Mouse (Mus musculus) megakaryocyte, embryonic 14.5 days (primary cell): ENCODE results near the gene Olfr491. TPM values are rescaled to one million over a fixed set of nuclear protein-coding genes. Genes with fewer than 3 reads are reported as not detected.

Experiments used
- H3K27me3 ChIP-seq: replicated peaks from 2 replicates; pipeline ENCODE3; 2012; ENCODE audit warnings: inconsistent platforms
- H3K36me3 ChIP-seq: replicated peaks from 2 replicates; pipeline ENCODE3; 2012; ENCODE audit warnings: low read length, inconsistent platforms, mixed read lengths
- H3K4me1 ChIP-seq: 2 replicates; pipeline ENCODE4 v1.6.1; 2012; ENCODE audit warnings: inconsistent platforms
- H3K4me3 ChIP-seq: replicated peaks from 2 replicates; pipeline ENCODE3; 2012; ENCODE audit warnings: moderate library complexity, mild to moderate bottlenecking, inconsistent platforms
- H3K9me3 ChIP-seq: 2 replicates; pipeline ENCODE4 v1.6.1; 2012; ENCODE audit warnings: inconsistent platforms
- FLI1 ChIP-seq: IDR thresholded peaks from 2 replicates; pipeline ENCODE4 v1.6.1; 2012; ENCODE audit warnings: low read length, inconsistent platforms, mixed read lengths
- GATA1 ChIP-seq: IDR thresholded peaks from 3 replicates; pipeline ENCODE4 v1.6.1; 2012; ENCODE audit warnings: mixed read lengths, low read length, inconsistent platforms, borderline replicate concordance
- polyA plus RNA-seq: library from polyadenylated mRNA; stranded (reverse); fragments of >175 nt; gene quantifications from 2 replicates; pipeline ENCODE4 v1.2.3, GENCODE M21; 2012; ENCODE audit warnings: low replicate concordance; ENCODE audit not compliant: insufficient read depth

Gene Olfr491
- not detected in 2 replicates for polyA plus RNA-seq

- Histone ChIP-seq H3K36me3 (no peaks in the 10 kb centered on the region), H3K4me1 (no peaks in the 10 kb centered on the region), H3K27me3 (no peaks in the 10 kb centered on the region), H3K4me3 (no peak within 1 kb of the TSS), H3K9me3 (0 out of 2 replicates have a peak, but pooled peaks cover 4% of the 10 kb centered on the region)
- no peak for TF ChIP-seq GATA1
- TF ChIP-seq FLI1 = no peak
These were observed at the start of gene Olfr491 for GRCm38 (mm10) chr7:108313151-108313550. TSS of gene Olfr491 (plus strand) at chr7:108313451.

GRCm38 (mm10) chr7:108288834-108289233 lies 24.4 kb upstream of the Olfr491 start, which contains the start of gene Olfr490:
TSS of gene Olfr490 (minus strand) at chr7:108288934.
- H3K4me3 ChIP-seq = no peak within 1 kb of the TSS
- H3K4me1 ChIP-seq = no peaks in the 10 kb centered on the region
- peaks cover 3% of the 10 kb centered on the region; the same call in 1 of the 2 replicates for H3K9me3 ChIP-seq
- TF ChIP-seq FLI1 (no peak), GATA1 (no peak)
- H3K36me3 ChIP-seq = no peaks in the 10 kb centered on the region
- no peaks in the 10 kb centered on the region for H3K27me3 ChIP-seq

DNA sequence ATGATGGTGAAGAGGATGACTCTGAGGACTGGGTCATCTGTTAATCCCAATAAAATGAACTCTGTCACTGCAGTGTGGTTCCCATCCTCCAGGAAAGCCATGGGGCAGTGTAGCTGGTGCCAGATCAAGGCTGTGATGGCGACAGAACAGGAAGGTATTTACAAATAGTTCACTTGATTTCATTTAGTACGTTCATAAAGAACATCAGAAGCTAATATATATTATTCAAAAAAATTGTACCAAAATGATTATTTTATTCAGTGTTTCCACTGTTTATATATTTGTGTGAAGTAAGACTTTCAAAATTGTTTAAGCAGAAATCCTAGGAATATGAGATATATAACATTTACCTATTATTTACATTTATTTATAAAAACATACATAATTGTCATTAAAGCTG lies 10.3 kb downstream of the Olfr491 start, which contains the start of gene Olfr492:
Olfr492 (minus strand) TSS at position 101 of the 400 bp plus-strand sequence.
- TF ChIP-seq GATA1 (no peak), FLI1 (no peak)
- Histone ChIP-seq H3K27me3 (no peaks in the 10 kb centered on the region), H3K9me3 (no peaks in the 10 kb centered on the region), H3K4me3 (no peak within 1 kb of the TSS), H3K36me3 (no peaks in the 10 kb centered on the region), H3K4me1 (no peaks in the 10 kb centered on the region)

DNA sequence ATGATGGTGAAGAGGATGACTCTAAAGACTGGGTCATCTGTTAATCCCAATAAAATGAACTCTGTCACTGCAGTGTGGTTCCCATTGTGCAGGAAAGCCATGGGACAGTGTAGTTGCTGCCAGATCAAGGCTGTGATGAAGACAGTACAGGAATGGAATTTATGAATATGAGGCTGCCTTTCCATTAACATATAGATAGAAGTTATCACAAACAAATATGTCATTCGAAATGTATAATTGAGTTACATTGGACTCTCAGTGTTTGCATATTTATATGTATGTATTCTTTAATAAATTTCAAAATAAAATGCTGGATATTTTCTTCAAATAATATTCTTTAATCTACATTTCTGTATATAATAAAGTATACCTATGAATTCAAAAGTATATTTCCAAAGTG lies 33.6 kb downstream of the Olfr491 start, which contains the start of gene Olfr493:
Olfr493 (minus strand) TSS at position 101 of the 400 bp plus-strand sequence.
- Histone ChIP-seq H3K4me3 (no peak within 1 kb of the TSS), H3K27me3 (no peaks in the 10 kb centered on the region), H3K36me3 (no peaks in the 10 kb centered on the region), H3K9me3 (no peaks in the 10 kb centered on the region), H3K4me1 (no peaks in the 10 kb centered on the region)
- TF ChIP-seq FLI1 (no peak), GATA1 (no peak)

GRCm38 (mm10) chr7:108365035-108365434 lies 51.8 kb downstream of the Olfr491 start, which contains the start of gene Olfr494:
TSS of gene Olfr494 (plus strand) at chr7:108365335.
- TF ChIP-seq FLI1 (no peak), GATA1 (no peak)
- peaks cover 4% of the 10 kb centered on the region; the same call in 1 of the 2 replicates for H3K9me3 ChIP-seq
- no peaks in the 10 kb centered on the region for H3K27me3 ChIP-seq
- H3K4me3 ChIP-seq = no peak within 1 kb of the TSS
- H3K36me3 ChIP-seq = no peaks in the 10 kb centered on the region
- H3K4me1 ChIP-seq = no peaks in the 10 kb centered on the region

Other genes with a start within 250 kb of the Olfr491 start
- not detected in 2 replicates for gene Olfr480, start 246.1 kb upstream of the Olfr491 start, polyA plus RNA-seq
- 0.02 TPM in 1 of 2 replicates, not detected in the other for gene Olfr481, start 233.6 kb upstream of the Olfr491 start, polyA plus RNA-seq
- gene Olfr482, start 215.9 kb upstream of the Olfr491 start, polyA plus RNA-seq = not detected in 2 replicates
- gene Olfr483, start 212.6 kb upstream of the Olfr491 start, polyA plus RNA-seq = not detected in 2 replicates
- not detected in 2 replicates for gene Olfr484, start 186.0 kb upstream of the Olfr491 start, polyA plus RNA-seq
- gene Olfr485, start 153.6 kb upstream of the Olfr491 start, polyA plus RNA-seq = not detected in 2 replicates
- not detected in 2 replicates for gene Olfr486, start 140.7 kb upstream of the Olfr491 start, polyA plus RNA-seq
- not detected in 2 replicates for gene Olfr487, start 98.8 kb upstream of the Olfr491 start, polyA plus RNA-seq
- not detected in 2 replicates for gene Olfr488, start 55.1 kb upstream of the Olfr491 start, polyA plus RNA-seq
- gene Olfr490, start 24.5 kb upstream of the Olfr491 start, polyA plus RNA-seq = not detected in 2 replicates
- gene Olfr492, start 10.2 kb downstream of the Olfr491 start, polyA plus RNA-seq = not detected in 2 replicates
- gene Olfr493, start 33.5 kb downstream of the Olfr491 start, polyA plus RNA-seq = not detected in 2 replicates
- not detected in 2 replicates for gene Olfr494, start 51.9 kb downstream of the Olfr491 start, polyA plus RNA-seq
- not detected in 2 replicates for gene Olfr495, start 79.7 kb downstream of the Olfr491 start, polyA plus RNA-seq
- gene Olfr497, start 107.0 kb downstream of the Olfr491 start, polyA plus RNA-seq = not detected in 2 replicates
- not detected in 2 replicates for gene Olfr498, start 151.9 kb downstream of the Olfr491 start, polyA plus RNA-seq
- not detected in 2 replicates for gene Olfr502, start 211.6 kb downstream of the Olfr491 start, polyA plus RNA-seq
- gene Olfr503, start 231.1 kb downstream of the Olfr491 start, polyA plus RNA-seq = not detected in 2 replicates